Mouse (Mus musculus): Measurements from ENCODE around the gene Zfp266. TPM values are rescaled to one million over a fixed set of nuclear protein-coding genes. Genes with fewer than 3 reads are reported as not detected.
A peak's percentile ranks its signal among the peaks of the same experiment; 100 is the strongest.
"Not testable (repeated sequence)": the region's sequence is repeated elsewhere in the genome, so short reads cannot be mapped to it uniquely, and the experiment has no call there.

Gene Zfp266
- polyA plus RNA-seq (2012; rRNA removed), result 9.1 and 9.7 TPM in 2 replicates

- no peak for DNase-seq (ENCODE audit: low read depth)
These were observed at the start of gene Zfp266 for GRCm38 (mm10) chr9:20521306-20521957. Gene Zfp266 (minus strand): TSS chr9:20521417.

GRCm38 (mm10) chr9:20565326-20566030 is 44.3 kb upstream of the Zfp266 start:
- DNase-seq (ENCODE audit: low read depth), result not testable (repeated sequence)

GRCm38 (mm10) chr9:20562177-20562576 is 41.0 kb upstream of the Zfp266 start:
- DNase-seq (ENCODE audit: low read depth), result no peak

DNA sequence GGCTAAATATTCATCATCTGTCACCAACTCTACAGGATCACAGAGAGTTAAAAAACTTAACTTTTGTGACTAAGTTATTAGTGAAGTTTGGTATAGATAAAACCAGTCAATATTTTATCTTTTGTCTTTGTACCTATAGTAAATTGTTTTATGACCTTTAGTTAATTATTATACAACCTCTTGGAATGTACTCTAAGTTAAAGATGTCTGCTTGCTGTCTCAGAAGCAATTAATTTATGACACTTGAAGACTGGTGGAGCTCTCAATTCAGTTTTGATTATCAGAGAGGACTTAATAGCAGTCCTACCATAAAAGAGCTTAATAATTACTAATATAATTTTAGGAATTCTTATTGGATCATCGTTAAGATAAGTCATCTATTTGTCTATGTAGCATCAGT is 31.5 kb upstream of the Zfp266 start:
- no peak for DNase-seq (ENCODE audit: low read depth)

DNA sequence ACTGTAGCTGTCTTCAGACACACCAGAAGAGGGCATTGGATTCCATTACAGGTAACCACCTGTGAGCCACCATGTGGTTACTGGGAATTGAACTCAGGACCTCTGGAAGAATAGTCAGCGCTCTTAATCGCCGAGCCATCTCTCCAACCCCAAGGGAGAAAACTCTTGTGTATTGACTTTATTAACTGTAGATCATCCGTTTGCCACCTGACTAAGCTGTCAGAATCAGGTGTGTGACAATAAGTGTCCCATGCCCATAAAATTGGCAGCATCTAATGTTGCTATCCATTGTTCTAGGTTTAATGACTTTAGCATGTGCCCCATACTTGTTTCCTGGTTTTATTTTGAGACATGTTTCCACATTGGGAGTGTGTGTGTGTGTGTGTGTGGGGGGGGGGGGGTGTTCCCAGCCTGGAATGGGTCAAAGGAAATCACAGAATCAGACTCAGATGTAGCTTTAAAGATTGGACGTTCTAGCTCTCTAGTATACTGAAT is 30.6 kb upstream of the Zfp266 start:
- no peak for DNase-seq (ENCODE audit: low read depth)

DNA sequence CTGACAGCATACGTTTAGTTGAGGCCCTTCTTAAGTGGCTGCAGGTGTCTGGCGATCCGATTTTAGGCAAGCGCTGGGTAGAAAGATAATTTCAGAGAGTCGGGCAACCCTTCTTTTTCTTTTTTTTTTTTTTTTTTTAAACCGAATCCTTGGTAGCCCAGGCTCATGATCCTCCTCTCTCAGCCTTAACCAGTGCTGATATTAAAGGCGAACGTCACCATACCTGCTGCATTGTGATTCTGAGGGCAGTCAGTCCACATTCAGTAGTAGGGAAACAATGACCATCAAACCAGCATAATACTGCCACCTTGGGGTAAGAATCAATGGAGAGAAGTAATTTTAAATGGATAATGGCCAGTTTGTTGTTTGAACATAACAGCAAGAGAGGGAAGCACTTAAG is 23.9 kb upstream of the Zfp266 start:
- DNase-seq (ENCODE audit: low read depth), result no peak

GRCm38 (mm10) chr9:20544070-20544821 is 23.0 kb upstream of the Zfp266 start:
- peak; percentile 73 for DNase-seq (ENCODE audit: low read depth)

GRCm38 (mm10) chr9:20543496-20543895 is 22.3 kb upstream of the Zfp266 start:
- no peak for DNase-seq (ENCODE audit: low read depth)

DNA sequence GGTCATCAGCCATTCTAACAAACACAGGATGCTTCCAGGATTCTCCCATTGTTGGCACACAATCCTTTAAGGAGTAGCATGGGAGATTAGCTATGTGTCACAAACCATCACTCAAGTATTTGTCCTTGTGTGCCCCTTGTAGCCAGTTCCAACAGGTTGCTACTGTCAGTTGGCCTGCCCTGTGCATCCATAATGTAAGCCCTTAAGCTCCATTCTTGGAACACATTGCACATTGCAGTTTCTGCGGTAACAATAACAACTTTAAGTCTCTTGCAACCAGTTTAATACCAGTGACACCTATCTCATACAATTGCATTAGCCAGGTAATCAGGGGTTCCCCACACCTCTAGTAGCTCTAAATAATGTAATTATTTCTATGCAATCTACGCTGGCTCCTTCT is 15.4 kb upstream of the Zfp266 start:
- peak; percentile 68 for DNase-seq (ENCODE audit: low read depth)

- no peak for DNase-seq (ENCODE audit: low read depth)
These were observed 13.2 kb upstream of the Zfp266 start for GRCm38 (mm10) chr9:20534326-20534926.

GRCm38 (mm10) chr9:20520531-20521210 is 546 bp downstream of the Zfp266 start:
- no peak for DNase-seq (ENCODE audit: low read depth)

GRCm38 (mm10) chr9:20519949-20520348 is 1.3 kb downstream of the Zfp266 start:
- DNase-seq (ENCODE audit: low read depth), result no peak

DNA sequence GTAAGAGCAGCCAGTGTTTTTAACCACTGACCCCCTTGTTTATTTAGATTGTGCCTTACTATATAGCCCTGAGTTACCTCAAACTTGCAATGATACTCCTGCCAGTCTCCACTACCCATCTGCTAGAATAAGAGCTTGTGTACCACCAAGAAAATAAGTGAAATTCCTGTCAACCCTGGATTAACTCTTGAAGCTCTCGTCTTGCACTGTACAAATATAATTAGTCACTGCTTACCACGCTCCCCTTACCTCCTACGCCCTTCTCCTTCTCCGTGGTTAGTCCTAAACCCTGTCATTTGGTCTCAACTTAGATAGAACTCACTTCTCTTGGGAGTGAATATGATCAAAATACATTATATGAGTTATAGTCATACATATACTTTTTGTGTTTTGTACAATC is 2.5 kb downstream of the Zfp266 start:
- DNase-seq (ENCODE audit: low read depth), result no peak

GRCm38 (mm10) chr9:20517727-20518126 is 3.5 kb downstream of the Zfp266 start:
- no peak for DNase-seq (ENCODE audit: low read depth)

DNA sequence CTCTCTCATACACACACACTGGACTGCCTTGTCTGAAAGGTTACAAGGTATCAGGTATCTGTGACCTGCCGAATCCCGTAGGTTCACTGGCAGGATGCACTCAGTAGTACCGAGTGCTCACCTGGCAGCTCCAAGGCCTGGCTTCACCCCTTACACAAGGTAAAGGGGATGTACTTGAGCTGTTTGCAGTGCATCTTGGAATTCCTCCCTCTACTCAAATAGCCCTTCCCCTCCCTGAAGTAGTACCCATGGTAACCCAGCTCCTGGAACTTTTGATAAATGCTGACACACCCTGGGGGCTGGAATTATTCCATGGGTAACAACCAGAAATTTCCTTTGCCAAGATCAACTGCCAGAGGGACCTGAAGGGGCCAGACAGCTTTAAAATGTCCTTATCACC is 7.2 kb downstream of the Zfp266 start:
- no peak for DNase-seq (ENCODE audit: low read depth)

GRCm38 (mm10) chr9:20512714-20513113 is 8.5 kb downstream of the Zfp266 start:
- no peak for DNase-seq (ENCODE audit: low read depth)

GRCm38 (mm10) chr9:20511645-20512044 is 9.6 kb downstream of the Zfp266 start:
- no peak for DNase-seq (ENCODE audit: low read depth)

- no peak for DNase-seq (ENCODE audit: low read depth)
These were observed 10.9 kb downstream of the Zfp266 start for GRCm38 (mm10) chr9:20510346-20510745.

DNA sequence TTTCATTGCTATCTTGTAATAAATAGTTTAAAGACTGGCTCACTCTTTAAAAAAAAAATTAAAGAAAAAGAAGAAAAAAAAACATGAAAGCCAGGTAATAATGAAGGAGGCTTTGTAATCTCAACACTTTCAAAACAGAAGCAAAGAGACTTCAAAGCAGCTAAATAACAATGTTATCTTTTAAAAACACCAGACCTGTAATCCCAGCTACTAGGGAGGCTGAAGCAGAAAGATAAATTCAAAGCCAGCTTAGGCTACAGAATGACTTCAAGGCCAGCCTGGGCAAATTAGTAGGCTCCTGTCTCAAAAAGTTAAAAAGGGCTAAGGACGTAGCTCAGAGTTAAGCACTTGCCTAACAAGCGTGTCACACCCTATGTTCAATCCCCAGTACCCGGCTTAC is 11.5 kb downstream of the Zfp266 start:
- no peak for DNase-seq (ENCODE audit: low read depth)

DNA sequence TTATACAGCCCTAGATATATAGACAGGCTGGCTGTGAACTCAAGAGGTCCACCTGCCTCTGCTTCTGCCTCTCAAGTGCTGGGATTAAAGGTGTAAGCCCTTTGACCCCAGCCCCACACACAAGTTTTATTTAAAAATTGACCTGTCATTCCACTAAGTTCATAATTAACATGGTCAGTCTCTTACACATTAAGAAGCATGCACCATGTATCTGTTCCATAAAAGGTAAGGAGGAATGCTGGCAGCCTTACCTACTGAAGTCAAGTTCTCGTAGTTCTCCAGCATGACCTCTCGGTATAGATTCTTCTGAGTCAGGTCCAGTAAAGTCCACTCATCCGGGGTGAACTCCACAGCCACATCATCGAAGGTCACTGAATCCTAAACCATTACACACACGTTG is 16.4 kb downstream of the Zfp266 start:
- no peak for DNase-seq (ENCODE audit: low read depth)

GRCm38 (mm10) chr9:20493281-20493680 is 27.9 kb downstream of the Zfp266 start:
- DNase-seq (ENCODE audit: low read depth), result no peak

Data from gonadal fat pad, adult 2 months (tissue).